Mouse (Mus musculus) midbrain, postnatal 0 days (tissue): ENCODE results near the gene Ccz1. TPM values are rescaled to one million over a fixed set of nuclear protein-coding genes. Genes with fewer than 3 reads are reported as not detected.

Experiments used
- ATAC-seq: fragments of 200-750 bp; cut with Nextera tagmentation; 2 replicates; pipeline ENCODE4 v1.8.0; 2017; ENCODE audit warnings: moderate number of reproducible peaks, mild to moderate bottlenecking, moderate TSS enrichment, moderate library complexity; ENCODE audit not compliant: low FRiP score
- DNase-seq: peaks from one replicate; pipeline ENCODE4 v3.0.0-alpha.2; 2015; ENCODE audit warnings: low spot score
- H3K27ac ChIP-seq: fragments of 300-500 bp; sonication (generic); 2 replicates; pipeline ENCODE4 v1.5.1; 2014; ENCODE audit warnings: low read depth, mild to moderate bottlenecking, low read length, mixed read lengths
- H3K27me3 ChIP-seq: fragments of 300-500 bp; sonication (generic); 2 replicates; pipeline ENCODE4 v1.6.1; 2014; ENCODE audit warnings: low read length, control low read depth, mixed read lengths; ENCODE audit not compliant: insufficient read depth
- H3K36me3 ChIP-seq: fragments of 300-500 bp; sonication (generic); 2 replicates; pipeline ENCODE4 v1.6.1; 2014; ENCODE audit warnings: low read length, control low read depth, mixed read lengths; ENCODE audit not compliant: insufficient read depth
- H3K4me1 ChIP-seq: fragments of 300-500 bp; sonication (generic); 2 replicates; pipeline ENCODE4 v1.6.1; 2014; ENCODE audit warnings: mild to moderate bottlenecking, control low read depth, antibody characterized with exemption, low read length, mixed read lengths; ENCODE audit not compliant: insufficient read depth
- H3K4me2 ChIP-seq: fragments of 300-500 bp; sonication (generic); 2 replicates; pipeline ENCODE4 v1.6.1; 2014; ENCODE audit warnings: low read depth, mild to moderate bottlenecking, low read length, mixed read lengths; ENCODE audit not compliant: poor library complexity, severe bottlenecking
- H3K4me3 ChIP-seq: fragments of 300-500 bp; sonication (generic); 2 replicates; pipeline ENCODE4 v1.5.1; 2014; ENCODE audit warnings: low read depth, mild to moderate bottlenecking, low read length, moderate library complexity
- H3K9ac ChIP-seq: fragments of 300-500 bp; sonication (generic); replicated peaks from 2 replicates; pipeline ENCODE4 v1.6.1; 2014; ENCODE audit warnings: mild to moderate bottlenecking, low read length, moderate library complexity, mixed read lengths; ENCODE audit not compliant: poor library complexity, severe bottlenecking
- H3K9me3 ChIP-seq: fragments of 300-500 bp; sonication (generic); 2 replicates; pipeline ENCODE4 v1.6.1; 2016; ENCODE audit warnings: low read length, control low read depth
- CTCF ChIP-seq: IDR thresholded peaks from 2 replicates; pipeline ENCODE4 v1.5.1; 2016; ENCODE audit warnings: antibody characterized with exemption, mild to moderate bottlenecking
- WGBS: fragments of 180-500 bp; shearing (Covaris S2); extraction: QIAGEN DNeasy Blood & Tissue Kit; methylation state at CpG from one replicate; pipeline ENCODE4 v1.1.7; 2014; 5-methylcytosine and 5-hydroxymethylcytosine counted together
- polyA plus RNA-seq: library from polyadenylated mRNA; unstranded; fragments of >200 nt; fragmentation: Nextera tagmentation; extraction: Ambion mirVana; gene quantifications from 2 replicates; pipeline ENCODE4 v1.2.1, GENCODE M21; 2015
- total RNA-seq: library from RNA; depleted of rRNA; stranded (reverse); fragments of >200 nt; gene quantifications from 2 replicates; pipeline ENCODE4 v1.2.3, GENCODE M21; 2014

The Ccz1 gene
- total and polyA plus RNA-seq, 2 experiments from 2014 or later, result 46.9 to 70.3 TPM

DNA sequence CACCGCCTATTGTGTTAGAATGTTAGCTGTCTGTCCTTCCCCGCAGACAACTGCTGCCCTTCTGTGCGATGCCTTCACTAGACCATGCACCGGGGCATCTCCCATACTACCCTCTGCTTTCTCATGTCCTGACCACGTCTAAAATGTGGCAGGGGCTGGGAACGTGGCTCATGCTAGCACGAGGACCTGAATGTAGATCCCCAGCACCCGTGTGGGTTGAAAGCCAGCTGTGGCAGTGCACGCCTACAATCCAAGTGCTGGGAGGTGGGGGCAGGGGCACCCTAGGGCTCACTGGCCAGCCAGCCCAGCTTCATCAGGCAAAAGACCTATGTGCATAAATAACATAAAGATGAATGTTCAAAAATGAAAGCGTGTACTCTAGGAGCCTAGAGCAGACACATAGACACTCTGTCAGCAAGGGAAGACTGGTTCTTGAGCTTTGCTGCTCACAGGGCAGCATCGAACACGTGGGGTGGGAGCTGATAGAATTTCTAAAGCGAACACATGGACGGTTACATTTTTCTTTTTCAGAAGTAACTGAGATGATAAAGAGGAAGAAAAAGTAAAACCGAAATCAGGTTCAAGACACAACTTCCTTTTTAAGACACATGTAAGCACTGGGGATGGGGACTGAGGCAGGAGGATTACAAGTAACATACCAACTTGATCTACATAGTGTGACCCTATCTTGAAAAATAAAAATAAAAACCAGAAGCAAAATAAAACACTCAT is 12.1 kb downstream of the Ccz1 start:
- no peak overlapping the region for H3K9ac ChIP-seq
- H3K27ac ChIP-seq, result no peak overlapping the region
- H3K9me3 ChIP-seq, result no peaks in the 10 kb centered on the region
- no peak overlapping the region for H3K4me3 ChIP-seq
- H3K36me3 ChIP-seq, result peaks cover 66% of the 10 kb centered on the region
- DNase-seq, result no peak
- H3K4me2 ChIP-seq, result no peak overlapping the region
- no peak for TF ChIP-seq CTCF
- 92% methylated on average over 15 of the region's 15 CpGs for WGBS
- H3K4me1 ChIP-seq, result no peaks in the 10 kb centered on the region
- ATAC-seq, result no peak
- H3K27me3 ChIP-seq, result no peaks in the 10 kb centered on the region

DNA sequence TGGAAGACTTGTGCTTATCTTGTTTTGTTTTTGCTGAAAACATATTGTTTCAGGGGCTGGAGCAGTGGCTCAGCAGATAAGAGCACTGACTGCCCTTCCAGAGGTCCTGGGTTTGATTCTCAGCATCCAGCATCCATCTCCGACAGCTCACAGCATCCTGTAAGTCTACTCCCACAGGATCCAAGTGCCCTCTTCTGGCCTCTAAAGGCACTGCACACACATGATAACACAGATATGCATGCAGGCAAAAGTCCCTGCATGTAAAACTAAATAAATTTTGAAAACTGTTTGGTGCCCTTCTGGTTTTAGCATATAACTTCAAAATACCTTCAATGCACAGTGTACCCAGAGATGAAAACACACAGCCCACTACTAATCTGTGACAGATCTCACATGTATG is 15.3 kb downstream of the Ccz1 start:
- DNase-seq (no peak), ATAC-seq (no peak)
- Histone ChIP-seq H3K4me1 (no peaks in the 10 kb centered on the region), H3K9ac (no peak overlapping the region), H3K27me3 (no peaks in the 10 kb centered on the region), H3K27ac (no peak overlapping the region), H3K4me3 (no peak overlapping the region), H3K4me2 (no peak overlapping the region), H3K36me3 (peaks cover 76% of the 10 kb centered on the region), H3K9me3 (no peaks in the 10 kb centered on the region)
- peak; percentile 53 for TF ChIP-seq CTCF
- 82% methylated on average over 1 of the region's 1 CpGs for WGBS

DNA sequence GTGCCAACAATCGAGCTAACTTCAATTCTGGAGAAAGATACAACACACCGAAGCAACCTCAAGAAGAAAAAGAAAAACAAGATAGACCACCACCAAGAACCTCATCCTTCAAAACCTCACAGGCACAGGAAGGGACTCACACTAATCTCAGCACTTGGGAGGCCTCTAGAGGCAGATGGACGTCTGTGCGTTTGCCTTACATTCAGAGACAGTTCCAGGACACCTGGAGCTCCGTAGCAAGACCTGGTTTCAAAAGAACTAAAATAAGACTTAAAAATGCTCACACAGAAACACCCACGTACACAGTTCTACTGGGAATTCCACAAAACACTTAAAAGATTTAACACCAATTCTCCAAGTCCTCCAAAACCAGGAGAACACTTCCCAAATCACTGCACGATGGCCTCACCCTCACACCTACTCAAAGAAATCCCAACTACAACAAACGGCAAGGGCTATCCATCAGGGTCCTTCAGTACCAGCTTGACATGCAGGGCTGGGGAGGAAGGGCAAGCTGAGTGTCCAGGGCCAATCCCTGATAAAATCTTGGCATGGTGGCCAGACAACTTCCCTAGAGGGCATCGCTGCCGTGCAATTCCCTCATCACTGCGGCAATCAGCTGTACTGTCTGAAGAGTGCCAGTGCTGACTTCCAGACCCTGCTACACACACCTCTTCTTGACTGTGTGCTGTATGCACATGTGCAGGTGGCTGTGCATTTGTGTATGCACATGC is 19.9 kb downstream of the Ccz1 start:
- no peaks in the 10 kb centered on the region for H3K27me3 ChIP-seq
- peak; percentile 43; the same call in 1 of the 2 replicates for TF ChIP-seq CTCF
- H3K4me2 ChIP-seq, result no peak overlapping the region
- peaks cover 75% of the 10 kb centered on the region for H3K36me3 ChIP-seq
- DNase-seq (no peak), ATAC-seq (no peak)
- 80% methylated on average over 11 of the region's 11 CpGs for WGBS
- H3K27ac ChIP-seq, result no peak overlapping the region
- H3K4me1 ChIP-seq, result no peaks in the 10 kb centered on the region
- H3K9ac ChIP-seq, result no peak overlapping the region
- H3K9me3 ChIP-seq, result no peaks in the 10 kb centered on the region
- no peak overlapping the region for H3K4me3 ChIP-seq

GRCm38 (mm10) chr5:143993849-143994248 is 20.8 kb downstream of the Ccz1 start:
- no peak overlapping the region for H3K9ac ChIP-seq
- no peak overlapping the region for H3K27ac ChIP-seq
- no peak overlapping the region for H3K4me2 ChIP-seq
- no peaks in the 10 kb centered on the region for H3K27me3 ChIP-seq
- no peak for ATAC-seq
- TF ChIP-seq CTCF, result no peak
- H3K36me3 ChIP-seq, result peaks cover 77% of the 10 kb centered on the region
- H3K9me3 ChIP-seq, result no peaks in the 10 kb centered on the region
- 95% methylated on average over 5 of the region's 5 CpGs for WGBS
- DNase-seq, result no peak
- H3K4me3 ChIP-seq, result no peak overlapping the region
- no peaks in the 10 kb centered on the region for H3K4me1 ChIP-seq

GRCm38 (mm10) chr5:143993260-143993659 is 21.4 kb downstream of the Ccz1 start:
- H3K27me3 ChIP-seq, result no peaks in the 10 kb centered on the region
- no peak for ATAC-seq
- H3K4me3 ChIP-seq, result no peak overlapping the region
- no peak overlapping the region for H3K4me2 ChIP-seq
- no peaks in the 10 kb centered on the region for H3K4me1 ChIP-seq
- WGBS, result 93% methylated on average over 8 of the region's 8 CpGs
- no peaks in the 10 kb centered on the region for H3K9me3 ChIP-seq
- no peak for TF ChIP-seq CTCF
- H3K9ac ChIP-seq, result no peak overlapping the region
- no peak overlapping the region for H3K27ac ChIP-seq
- H3K36me3 ChIP-seq, result peaks cover 77% of the 10 kb centered on the region
- DNase-seq, result no peak

DNA sequence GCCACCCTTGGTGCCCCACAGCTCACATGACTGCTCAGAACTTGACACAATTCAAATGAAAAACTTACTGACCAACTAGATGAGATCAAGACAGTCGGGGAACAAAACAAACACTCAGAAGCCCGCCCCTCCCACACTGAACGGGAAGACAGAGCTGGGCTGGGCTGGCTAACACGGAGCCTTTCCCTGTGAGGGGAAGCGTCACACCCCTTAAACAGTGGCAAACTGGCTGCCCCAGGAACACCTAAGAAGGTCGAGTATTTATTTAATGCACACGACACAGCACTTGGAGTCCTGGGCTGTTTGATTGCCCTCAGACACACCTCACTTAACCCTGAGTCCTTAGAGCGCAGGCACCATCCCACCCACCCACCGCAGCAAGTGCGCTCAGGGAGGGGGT is 22.0 kb downstream of the Ccz1 start:
- no peaks in the 10 kb centered on the region for H3K4me1 ChIP-seq
- no peak overlapping the region for H3K27ac ChIP-seq
- 87% methylated on average over 10 of the region's 10 CpGs for WGBS
- no peak overlapping the region for H3K4me3 ChIP-seq
- H3K9ac ChIP-seq, result no peak overlapping the region
- no peak for TF ChIP-seq CTCF
- DNase-seq, result no peak
- peaks cover 79% of the 10 kb centered on the region for H3K36me3 ChIP-seq
- no peaks in the 10 kb centered on the region for H3K9me3 ChIP-seq
- no peak overlapping the region for H3K4me2 ChIP-seq
- ATAC-seq, result no peak
- no peaks in the 10 kb centered on the region for H3K27me3 ChIP-seq
